Comparison of ENCODE assay signal across 9 mouse cellular contexts in genomic region chr15:100423916-100424315, GRCm38 (mm10). TPM values are rescaled to one million over a fixed set of nuclear protein-coding genes. Genes with fewer than 3 reads are reported as not detected.
DNase-seq lines count a peak whose midpoint lies in the region; ATAC-seq and TF ChIP-seq lines count a peak whose summit lies in the region.
"Had no signal": no experiment of that assay in that cellular context is flagged by ENCODE, and none has a peak within 500 bp of the region (broad histone marks: within the 10 kb centered on the region; RNA-seq: fewer than 3 reads in every experiment).

No protein-coding gene starts in this region.

- H3K4me2 ChIP-seq in heart, embryonic 11.5 days = peak overlapping the region; percentile 99
- H3K4me2 ChIP-seq in liver, postnatal 0 days (ENCODE audit: low read depth, low read length) = peak overlapping the region; percentile 97
- H3K4me2 ChIP-seq in neural tube, embryonic 13.5 days = peak overlapping the region; percentile 80

- H3K27ac ChIP-seq in heart, embryonic 11.5 days (ENCODE audit: low read depth, low read length) = no peak overlapping the region
- no peak overlapping the region for H3K27ac ChIP-seq in liver, postnatal 0 days (ENCODE audit: low read depth)
- no peak overlapping the region for H3K27ac ChIP-seq in neural tube, embryonic 13.5 days (replicated peaks)

- H3K36me3 ChIP-seq in heart, embryonic 11.5 days (ENCODE audit: control insufficient read depth, insufficient read depth, low read length) = no peaks in the 10 kb centered on the region
- no peaks in the 10 kb centered on the region for H3K36me3 ChIP-seq in liver, postnatal 0 days (replicated peaks; ENCODE audit: insufficient read depth, low read length)
- no peaks in the 10 kb centered on the region for H3K36me3 ChIP-seq in neural tube, embryonic 13.5 days

- H3K9me3 ChIP-seq in heart, embryonic 11.5 days (replicated peaks; ENCODE audit: control insufficient read depth, low read length) = no peaks in the 10 kb centered on the region
- no peaks in the 10 kb centered on the region for H3K9me3 ChIP-seq in liver, postnatal 0 days (ENCODE audit: low read length)
- no peaks in the 10 kb centered on the region for H3K9me3 ChIP-seq in neural tube, embryonic 13.5 days

- peaks cover 15% of the 10 kb centered on the region for H3K27me3 ChIP-seq in heart, embryonic 11.5 days (ENCODE audit: control insufficient read depth, insufficient read depth, low read length)
- no peaks in the 10 kb centered on the region for H3K27me3 ChIP-seq in liver, postnatal 0 days (ENCODE audit: insufficient read depth, low read length)
- peaks cover 29% of the 10 kb centered on the region for H3K27me3 ChIP-seq in neural tube, embryonic 13.5 days

- DNase-seq in heart, adult 18-20 months = no peak
- peak; percentile 48 for DNase-seq in embryo, embryonic 11 days
- DNase-seq in induced T-regulatory cell, adult 2 months (ENCODE audit: low read depth) = peak; percentile 63
- DNase-seq in liver, postnatal 0 days = peak; percentile 42
- no peak for DNase-seq in thymus, postnatal 14 days
- DNase-seq in thymus, postnatal 0 days (ENCODE audit: low spot score) = no peak

- peaks cover 31% of the 10 kb centered on the region for H3K4me1 ChIP-seq in heart, embryonic 11.5 days (ENCODE audit: control insufficient read depth, insufficient read depth, low read length)
- H3K4me1 ChIP-seq in liver, postnatal 0 days (ENCODE audit: insufficient read depth) = peaks cover 35% of the 10 kb centered on the region
- H3K4me1 ChIP-seq in neural tube, embryonic 13.5 days (replicated peaks) = peaks cover 50% of the 10 kb centered on the region

- TF ChIP-seq EP300 in liver, postnatal 0 days (IDR thresholded peaks at IDR 0.05; ENCODE audit: low read depth) = no peak

- H3K4me3 ChIP-seq in heart, embryonic 11.5 days (ENCODE audit: low read depth, low read length) = peak overlapping the region; percentile 73
- H3K4me3 ChIP-seq in liver, postnatal 0 days (ENCODE audit: low read depth, low read length) = peak overlapping the region; percentile 97
- H3K4me3 ChIP-seq in neural tube, embryonic 13.5 days = peak overlapping the region; percentile 91

- 6% methylated on average over 14 of the region's 14 CpGs for WGBS in heart, embryonic 11.5 days (ENCODE audit: insufficient replicate concordance)
- 3% methylated on average over 14 of the region's 14 CpGs for WGBS in liver, postnatal 0 days (ENCODE audit: insufficient replicate concordance)
- 3% methylated on average over 14 of the region's 14 CpGs for WGBS in neural tube, embryonic 13.5 days

- 0 out of 2 replicates have a peak, but pooled peaks have one; percentile 31 for TF ChIP-seq CTCF in liver, postnatal 0 days (IDR thresholded peaks at IDR 0.05; ENCODE audit: low read depth)

- peak overlapping the region; percentile 69 for H3K9ac ChIP-seq in heart, embryonic 11.5 days (ENCODE audit: low read depth, low read length)
- peak overlapping the region; percentile 96; the same call in 1 of the 2 replicates for H3K9ac ChIP-seq in liver, postnatal 0 days (replicated peaks)
- peak overlapping the region; percentile 64 for H3K9ac ChIP-seq in neural tube, embryonic 13.5 days

- ATAC-seq in heart, embryonic 11.5 days (replicated peaks; ENCODE audit: insufficient number of reproducible peaks, low FRiP score, low TSS enrichment) = no peak
- ATAC-seq in liver, postnatal 0 days = no peak
- no peak for ATAC-seq in neural tube, embryonic 13.5 days (ENCODE audit: low read depth)

RNA-seq across cellular contexts. Expression of gene Slc11a2, which starts 1.0 kb away (rescaled TPM):
- polyA plus RNA-seq in heart, embryonic 11.5 days (2014; fragmentation: Nextera tagmentation; extraction: Ambion mirVana) = 14.9 and 15.5 TPM in 2 replicates
- total RNA-seq in heart, adult 18-20 months (2021) = 10 to 100 TPM; 37.8 to 44.5 TPM
- polyA plus RNA-seq in liver, postnatal 0 days (2015; fragmentation: Nextera tagmentation; extraction: Ambion mirVana) = 15.0 and 16.3 TPM in 2 replicates
- polyA plus RNA-seq in neural tube, embryonic 13.5 days (2015; fragmentation: Nextera tagmentation; extraction: Ambion mirVana) = 22.3 and 23.4 TPM in 2 replicates
- polyA plus RNA-seq in thymus, postnatal 0 days (2015; fragmentation: Nextera tagmentation; extraction: Ambion mirVana) = 23.8 and 27.3 TPM in 2 replicates

RNA-seq across cellular contexts. Expression of gene Gm5475, which starts 2.0 kb away (rescaled TPM):
- not detected in 2 replicates for polyA plus RNA-seq in heart, embryonic 11.5 days (2014; fragmentation: Nextera tagmentation; extraction: Ambion mirVana)
- total RNA-seq in heart, adult 18-20 months (2021) = not detected
- polyA plus RNA-seq in liver, postnatal 0 days (2015; fragmentation: Nextera tagmentation; extraction: Ambion mirVana) = 0.04 TPM in 1 of 2 replicates, not detected in the other
- polyA plus RNA-seq in neural tube, embryonic 13.5 days (2015; fragmentation: Nextera tagmentation; extraction: Ambion mirVana) = 0.10 TPM in 1 of 2 replicates, not detected in the other
- polyA plus RNA-seq in thymus, postnatal 0 days (2015; fragmentation: Nextera tagmentation; extraction: Ambion mirVana) = 0.16 and 0.18 TPM in 2 replicates
- total RNA-seq: neutrophil, adult 5-6 weeks had no signal

RNA-seq across cellular contexts. Expression of gene Letmd1, which starts 44.9 kb away (rescaled TPM):
- polyA plus RNA-seq in heart, embryonic 11.5 days (2014; fragmentation: Nextera tagmentation; extraction: Ambion mirVana) = 19.0 and 19.3 TPM in 2 replicates
- 10 to 100 TPM; 10.2 to 23.2 TPM for total RNA-seq in heart, adult 18-20 months (2021)
- 14.4 and 16.3 TPM in 2 replicates for polyA plus RNA-seq in liver, postnatal 0 days (2015; fragmentation: Nextera tagmentation; extraction: Ambion mirVana)
- polyA plus RNA-seq in neural tube, embryonic 13.5 days (2015; fragmentation: Nextera tagmentation; extraction: Ambion mirVana) = 54.0 and 57.9 TPM in 2 replicates
- polyA plus RNA-seq in thymus, postnatal 0 days (2015; fragmentation: Nextera tagmentation; extraction: Ambion mirVana) = 25.2 and 26.3 TPM in 2 replicates

RNA-seq across cellular contexts. Expression of gene Higd1c, which starts 59.6 kb away (rescaled TPM):
- not detected in 2 replicates for polyA plus RNA-seq in heart, embryonic 11.5 days (2014; fragmentation: Nextera tagmentation; extraction: Ambion mirVana)
- not detected for total RNA-seq in heart, adult 18-20 months (2021)
- not detected in 2 replicates for polyA plus RNA-seq in liver, postnatal 0 days (2015; fragmentation: Nextera tagmentation; extraction: Ambion mirVana)
- 3.1 and 3.2 TPM in 2 replicates for polyA plus RNA-seq in neural tube, embryonic 13.5 days (2015; fragmentation: Nextera tagmentation; extraction: Ambion mirVana)
- polyA plus RNA-seq in thymus, postnatal 0 days (2015; fragmentation: Nextera tagmentation; extraction: Ambion mirVana) = not detected in 2 replicates
- total RNA-seq: neutrophil, adult 5-6 weeks had no signal

Comparison
In these comparisons a context has a peak if more than half of its experiments do, and no peak if none do; other contexts are left out.
1. DNase-seq: peak in embryo, embryonic 11 days (single experiment), induced T-regulatory cell, adult 2 months (single experiment) and liver, postnatal 0 days (single experiment); none in heart, adult 18-20 months (0 of 2), thymus, postnatal 14 days (single experiment) and thymus, postnatal 0 days (single experiment).
2. Peak in every context shown above with its lines, with median percentiles within 50 percentile points of each other: H3K4me2 ChIP-seq, H3K4me3 ChIP-seq and H3K9ac ChIP-seq.